Mouse (Mus musculus): ENCODE measurements around the gene Olfr1188.
"Not testable (repeated sequence)": the region's sequence is repeated elsewhere in the genome, so short reads cannot be mapped to it uniquely, and the experiment has no call there.

The Olfr1188 gene

DNA sequence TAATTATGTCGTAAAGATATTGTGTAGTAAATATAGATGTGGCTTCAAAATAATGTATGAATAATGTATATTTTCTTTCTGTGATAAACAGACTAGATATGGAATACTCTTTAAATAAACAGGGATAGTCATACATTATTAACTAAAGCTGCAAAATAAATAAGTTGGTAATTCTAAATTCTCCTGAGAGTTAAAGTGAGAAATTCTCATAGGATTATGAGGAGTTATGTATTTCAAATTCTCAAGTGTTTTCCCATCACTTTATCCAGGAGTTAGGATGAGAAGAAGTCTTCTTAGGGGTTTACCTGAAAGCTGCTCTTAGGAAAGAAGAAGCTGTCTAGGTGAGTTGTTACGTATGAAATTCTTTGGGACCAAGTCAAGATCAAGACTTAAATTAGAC, at the start of gene Olfr1188:
Olfr1188 (plus strand) TSS at position 301 of the 400 bp plus-strand sequence.
- no peak for DNase-seq (ENCODE audit: low read depth, low spot score)

DNA sequence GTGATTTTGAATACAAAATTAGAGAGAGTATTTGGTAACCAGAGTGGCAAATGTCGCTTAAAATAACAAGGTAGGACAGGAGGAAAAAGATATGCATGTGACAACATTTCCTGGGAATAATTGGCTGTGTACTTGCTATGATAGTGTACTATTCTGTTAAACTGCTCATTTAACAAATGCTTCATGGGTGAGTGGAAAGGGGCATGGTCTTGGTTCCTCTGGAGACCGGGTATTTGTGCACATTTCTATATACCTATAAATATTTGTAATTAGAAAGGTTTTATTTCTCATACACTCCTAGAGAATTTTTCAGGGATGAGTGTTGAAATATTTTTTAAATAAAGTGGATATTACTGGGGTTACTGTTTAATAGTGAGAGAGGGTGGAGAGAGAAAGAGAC, 38.5 kb upstream of the Olfr1188 start, which contains the start of gene Olfr1186:
Olfr1186 (plus strand) TSS at position 301 of the 400 bp plus-strand sequence.
- DNase-seq (ENCODE audit: low read depth, low spot score): no peak

DNA sequence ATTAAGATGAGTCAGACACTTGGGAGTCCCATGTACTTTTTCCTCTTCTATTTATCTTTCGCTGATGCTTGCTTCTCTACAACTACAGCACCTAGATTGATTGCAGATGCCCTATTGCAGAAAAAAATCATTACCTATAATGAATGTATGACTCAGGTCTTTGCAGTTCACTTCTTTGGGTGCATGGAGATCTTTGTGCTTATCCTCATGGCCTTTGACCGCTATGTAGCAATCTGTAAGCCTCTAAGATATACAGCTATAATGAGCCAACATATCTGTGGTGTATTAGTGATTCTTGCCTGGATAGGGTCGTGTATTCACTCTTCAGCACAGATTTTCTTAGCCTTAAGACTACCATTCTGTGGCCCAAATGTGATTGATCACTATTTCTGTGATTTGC, 31.0 kb upstream of the Olfr1188 start:
- DNase-seq (ENCODE audit: low read depth, low spot score): no peak

DNA sequence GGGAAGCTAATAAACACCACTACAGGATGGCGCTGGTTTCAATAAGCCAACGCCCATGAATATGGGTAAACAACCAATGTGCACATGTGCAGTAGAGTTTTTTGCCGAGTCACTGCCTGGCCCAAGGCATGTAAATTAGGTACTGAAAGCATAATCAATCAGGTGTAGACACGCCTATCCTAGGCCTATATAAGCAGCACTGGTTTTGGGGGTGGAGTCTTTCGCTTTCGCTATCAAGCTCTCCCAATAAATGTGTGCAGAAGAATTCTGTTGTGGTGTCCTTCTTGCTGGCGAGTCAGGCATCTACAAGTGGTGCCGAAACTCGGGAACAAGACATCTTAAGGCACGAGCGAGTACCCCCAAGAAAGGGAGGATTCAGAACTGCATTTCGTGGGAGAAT, 16.0 kb downstream of the Olfr1188 start:
- not testable (repeated sequence) for DNase-seq (ENCODE audit: low read depth, low spot score)

GRCm38 (mm10) chr2:88586154-88586553, 29.4 kb downstream of the Olfr1188 start, which contains the start of gene Olfr1189:
TSS of gene Olfr1189 (plus strand) at chr2:88586454.
- peak; percentile 3 for DNase-seq (ENCODE audit: low read depth, low spot score)

Measured in brain, adult 2 months (tissue).